Mouse (Mus musculus): ENCODE data around the gene Adam33.

DNA sequence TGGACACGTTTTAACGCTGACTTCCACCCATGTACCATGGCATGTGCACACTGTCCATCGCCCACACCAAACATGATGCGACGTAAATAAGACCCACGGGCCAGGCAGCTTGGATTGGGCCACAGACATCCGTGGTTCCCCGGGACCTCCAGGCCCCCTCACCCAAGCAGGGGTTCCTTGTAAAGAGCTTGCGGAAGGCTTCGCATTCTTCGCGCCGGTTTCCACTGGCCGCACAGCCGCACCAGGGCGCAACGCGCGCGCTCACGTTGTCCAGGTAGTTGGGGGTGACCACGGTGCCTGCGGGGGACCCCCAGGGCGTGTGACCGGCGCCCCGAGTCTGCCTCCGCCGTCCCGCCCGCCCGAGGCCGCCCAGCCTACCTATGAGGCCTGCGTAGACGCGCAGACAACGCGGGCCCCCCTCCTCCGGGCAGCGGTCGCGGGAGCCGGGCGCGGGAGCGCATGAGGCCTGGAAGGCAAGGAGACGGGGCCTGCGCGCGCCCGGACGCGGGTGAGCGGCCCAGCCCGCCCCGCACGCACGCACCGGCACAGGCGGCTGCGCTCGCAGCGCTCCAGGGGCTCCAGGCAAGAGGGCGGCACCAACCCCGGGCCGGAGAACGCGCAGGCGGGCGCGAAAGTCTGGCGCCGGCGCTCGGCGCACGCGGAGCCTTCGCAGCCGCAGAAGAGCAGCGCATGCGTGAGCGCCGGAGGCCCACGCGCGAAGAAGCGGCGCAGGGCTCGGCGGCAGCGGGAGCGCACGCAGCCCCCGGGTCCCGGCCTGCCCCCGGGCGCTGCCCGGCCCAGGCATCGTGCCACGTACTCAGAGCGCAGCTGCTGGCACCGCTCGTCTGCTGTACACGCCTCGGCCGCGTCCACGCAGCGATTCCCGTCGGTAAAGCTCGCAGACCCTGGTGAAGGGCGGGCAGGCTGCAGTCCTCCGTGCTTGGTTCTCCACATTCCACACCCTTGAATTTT lies 22.5 kb downstream of the Adam33 start:
- TF ChIP-seq POLR2A (IDR thresholded peaks at IDR 0.05; ENCODE audit: low read depth, low read length) (no peak), CTCF (conservative IDR thresholded peaks at IDR 0.05 in 1 of 2, IDR thresholded peaks at IDR 0.05 in 1 of 2; ENCODE audit: low read depth in 2 of 2, low read length in 2 of 2) (no peak), SIN3A (IDR thresholded peaks at IDR 0.05; ENCODE audit: low read length) (no peak), JUND (conservative IDR thresholded peaks at IDR 0.05; ENCODE audit: low read depth, low read length) (no peak), MAX (IDR thresholded peaks at IDR 0.05; ENCODE audit: low read length) (no peak), ZMIZ1 (IDR thresholded peaks at IDR 0.05; ENCODE audit: low read depth, low read length) (no peak), POLR2AphosphoS2 (IDR thresholded peaks at IDR 0.05; ENCODE audit: low read depth, low read length) (no peak)

Measured in CH12.LX (cell line).